Mouse (Mus musculus): Measurements from ENCODE around the gene Tmem44.
A peak's percentile ranks its signal among the peaks of the same experiment; 100 is the strongest.

Gene Tmem44

DNA sequence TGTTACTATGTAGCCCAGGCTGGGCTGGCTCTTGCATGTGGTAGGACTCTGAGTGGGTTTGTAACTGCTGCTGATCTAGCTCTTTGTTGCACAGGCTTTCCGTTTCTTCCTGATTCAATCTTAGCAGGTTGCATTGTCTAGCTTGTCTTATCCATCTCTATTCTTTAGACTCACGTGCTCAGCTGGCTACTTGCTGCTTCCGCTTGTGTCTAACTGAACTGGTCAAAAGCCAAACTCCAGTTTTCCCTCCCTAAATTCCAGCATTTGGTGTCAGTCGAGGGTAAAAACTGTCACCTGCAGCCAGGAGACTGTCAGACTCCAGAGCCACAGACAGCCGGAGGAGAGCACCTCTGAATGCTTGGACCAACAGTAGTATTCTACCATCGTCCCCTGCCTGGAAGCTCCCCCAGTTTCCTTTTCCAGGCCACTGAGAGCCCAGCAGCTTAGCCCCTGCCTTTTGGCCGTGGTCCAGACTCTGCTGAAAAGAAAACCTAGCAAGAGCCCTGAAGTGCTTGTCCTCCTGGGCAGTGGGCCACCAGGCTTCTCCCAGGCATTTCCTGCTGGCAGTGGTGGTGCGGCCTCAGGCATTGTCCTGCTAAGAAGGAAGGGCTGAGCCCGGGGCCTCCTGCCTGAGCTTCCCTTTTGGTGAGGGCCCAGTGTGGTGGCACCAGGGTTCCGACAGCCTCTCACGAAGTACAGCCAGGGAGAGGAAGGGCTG is 2.1 kb upstream of the Tmem44 start:
- peak; percentile 94 to 97 for DNase-seq

DNA sequence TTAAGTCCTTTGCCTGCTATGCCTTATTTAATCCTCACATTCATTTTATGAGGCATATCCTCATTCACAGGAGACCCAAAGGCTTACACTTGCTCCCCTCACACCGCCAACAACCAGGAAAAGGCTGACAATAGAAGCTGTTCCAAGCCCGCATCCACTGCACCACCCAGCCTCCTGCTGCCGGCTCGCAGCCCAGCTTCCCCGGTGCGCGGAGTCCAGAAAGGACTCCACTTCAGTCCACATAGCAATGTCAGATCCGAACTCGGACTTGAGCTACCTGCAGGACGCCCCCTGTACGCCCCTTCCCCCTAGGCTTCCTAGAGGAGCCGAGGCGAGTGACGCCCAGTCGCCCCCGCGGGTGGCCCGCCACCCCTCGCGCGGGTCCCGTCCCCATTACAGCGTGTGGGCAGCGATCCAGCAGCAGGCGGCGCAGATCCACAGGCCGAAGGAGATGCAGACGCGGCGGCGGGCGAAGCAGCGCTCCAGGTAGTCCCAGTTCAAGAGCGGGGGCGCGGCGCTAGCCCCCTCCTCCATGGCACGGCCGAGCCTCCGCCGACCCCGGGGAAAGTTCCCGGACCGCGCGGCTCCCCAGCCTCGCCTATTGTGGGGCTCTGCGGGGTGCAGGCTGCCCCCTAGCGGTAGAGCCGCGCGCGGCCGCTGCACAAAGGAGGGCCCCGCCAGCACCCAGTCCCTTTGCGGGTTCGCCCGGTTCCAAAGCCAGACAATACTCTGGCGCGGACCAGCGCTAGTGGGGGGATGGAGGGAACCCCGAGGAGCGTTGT is 485 bp downstream of the Tmem44 start:
- DNase-seq: peak; percentile 71 to 78

DNA sequence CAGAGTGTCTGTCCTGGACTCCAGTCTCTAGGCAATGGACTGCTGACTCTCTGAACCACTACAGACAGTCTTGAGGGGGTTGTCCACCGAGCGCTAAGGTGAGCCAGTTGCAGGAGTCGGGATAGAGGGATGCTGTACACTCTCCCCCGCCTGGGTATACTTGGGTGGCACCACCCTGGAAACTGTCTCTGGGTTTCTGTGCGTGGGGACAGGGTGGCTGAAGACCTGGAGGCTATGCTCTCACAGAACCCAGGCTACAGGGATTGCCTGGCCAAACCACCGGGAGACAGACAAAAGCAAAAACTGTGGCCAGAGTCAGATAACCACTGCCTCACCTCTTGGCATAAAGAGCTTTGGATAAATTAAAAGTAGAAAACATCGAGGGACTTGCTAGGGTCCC is 1.1 kb downstream of the Tmem44 start:
- DNase-seq: no peak

DNA sequence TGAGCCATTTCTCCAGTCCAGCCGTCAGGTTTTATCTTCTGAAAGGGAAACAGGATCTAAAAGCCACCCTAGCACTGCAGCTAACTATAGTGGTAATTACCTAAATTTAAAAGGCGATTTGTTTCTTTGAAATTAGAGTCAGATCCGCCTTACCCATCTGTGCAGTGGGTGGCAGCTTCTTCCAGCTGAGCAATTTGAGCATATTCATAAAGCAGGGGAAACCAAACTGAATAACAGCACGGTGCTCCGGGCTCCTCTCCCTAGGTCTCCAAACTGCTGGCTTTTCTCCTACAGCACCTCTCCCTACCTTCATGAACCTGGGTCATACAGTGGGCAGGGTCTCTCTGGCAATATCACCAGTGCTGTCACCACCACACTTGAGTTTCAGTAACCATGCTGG is 2.4 kb downstream of the Tmem44 start:
- no peak for DNase-seq

DNA sequence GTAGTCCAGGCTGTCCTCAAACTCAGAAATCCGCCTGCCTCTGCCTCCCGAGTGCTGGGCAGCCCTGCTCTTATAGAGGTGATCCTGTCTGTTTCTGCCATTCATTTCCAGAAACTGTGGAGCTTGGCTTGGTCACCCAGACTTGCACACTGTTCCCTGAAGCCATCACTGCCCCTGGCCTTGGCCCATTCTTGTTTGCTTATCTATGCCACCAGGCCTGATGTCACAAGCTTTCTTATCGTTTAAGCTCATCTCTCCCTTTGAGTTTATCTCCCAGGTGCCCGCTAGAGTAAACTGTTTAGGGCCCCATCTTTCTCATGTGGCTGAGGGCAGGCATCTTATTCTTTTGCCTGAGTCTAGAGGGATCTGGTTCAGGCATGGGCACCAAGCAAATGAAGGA is 5.9 kb downstream of the Tmem44 start:
- no peak for DNase-seq

DNA sequence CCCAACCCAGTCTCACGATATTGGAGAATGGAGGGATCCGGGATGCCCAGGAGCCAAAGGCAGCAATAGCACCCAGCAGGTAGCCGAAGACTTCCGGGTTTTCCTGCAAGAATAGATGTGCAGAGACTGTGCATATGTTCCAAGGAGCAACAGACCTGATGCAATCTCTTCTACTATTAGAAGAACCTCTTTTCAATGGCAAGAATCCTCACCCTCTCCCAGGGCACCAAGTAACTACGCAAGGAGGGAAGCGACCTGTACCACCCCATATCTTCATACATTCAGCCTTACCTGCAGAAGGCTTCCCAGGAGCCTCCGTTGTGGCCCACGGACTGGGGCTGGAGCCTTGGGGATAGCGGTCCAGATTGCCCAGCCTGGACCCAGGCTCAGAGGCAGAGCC is 7.3 kb downstream of the Tmem44 start:
- DNase-seq: no peak

DNA sequence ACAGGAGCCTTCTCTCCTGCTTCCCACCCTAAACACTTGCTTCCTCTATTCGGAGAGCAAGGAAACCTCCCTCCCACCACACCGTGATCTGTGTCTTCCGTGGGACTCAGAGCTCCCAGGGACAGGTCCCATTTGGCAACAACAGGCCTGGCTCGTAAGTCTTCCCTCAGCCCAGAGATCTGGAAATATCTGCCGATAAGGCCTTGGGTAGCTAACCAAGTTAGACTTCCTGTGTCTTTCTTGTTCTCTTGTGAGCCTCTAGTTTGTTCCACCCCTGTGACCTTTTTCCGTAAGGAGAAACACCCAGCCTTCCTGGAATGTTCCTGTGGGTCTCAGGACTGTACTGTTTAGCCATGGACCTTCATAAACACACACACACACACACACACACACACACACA is 7.8 kb downstream of the Tmem44 start:
- peak in 1 of 2 experiments; percentile 31 for DNase-seq

DNA sequence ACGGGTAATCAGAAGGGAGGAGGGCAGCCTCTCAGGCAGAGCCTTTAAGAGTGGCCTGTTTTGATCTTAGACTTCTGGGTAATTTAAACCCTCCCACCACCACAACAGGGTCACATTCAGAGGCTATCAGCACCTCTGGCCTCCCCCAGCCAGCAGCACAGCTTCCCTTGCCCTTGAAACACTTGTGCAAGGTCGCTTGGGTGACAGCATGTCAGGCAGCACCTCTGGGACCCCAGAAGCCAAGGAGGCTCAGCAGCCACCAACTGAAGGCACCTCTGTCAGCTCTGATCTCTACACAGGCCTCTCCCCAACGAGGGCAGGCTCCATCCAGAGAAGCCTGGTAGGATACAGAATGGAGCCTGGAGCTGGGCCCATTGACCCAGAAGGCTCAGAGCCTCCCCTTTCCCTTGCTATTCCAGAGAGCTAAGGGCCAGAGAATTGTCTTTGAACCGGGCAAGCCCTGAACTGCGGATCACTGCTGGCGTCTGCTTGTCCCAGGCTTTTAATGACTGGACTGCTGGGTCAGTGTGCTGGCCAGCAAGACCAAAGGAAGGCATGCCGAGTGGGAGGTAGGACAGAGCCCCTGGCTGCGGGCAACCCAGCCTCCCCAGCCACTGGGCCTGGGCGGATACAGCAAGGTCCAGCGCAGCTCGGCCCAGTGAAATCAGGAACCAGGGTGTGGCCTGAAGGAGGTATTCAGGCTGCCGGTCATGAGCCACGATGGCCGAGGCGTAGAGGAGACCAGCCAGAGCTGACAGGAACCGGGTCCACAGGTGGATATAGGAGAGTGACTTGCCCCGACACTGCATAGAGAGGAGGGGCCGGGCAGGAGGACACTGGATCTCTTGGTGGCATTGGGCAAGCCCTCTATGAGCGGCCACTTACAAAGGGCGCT is 10.3 kb downstream of the Tmem44 start:
- DNase-seq: no peak

DNA sequence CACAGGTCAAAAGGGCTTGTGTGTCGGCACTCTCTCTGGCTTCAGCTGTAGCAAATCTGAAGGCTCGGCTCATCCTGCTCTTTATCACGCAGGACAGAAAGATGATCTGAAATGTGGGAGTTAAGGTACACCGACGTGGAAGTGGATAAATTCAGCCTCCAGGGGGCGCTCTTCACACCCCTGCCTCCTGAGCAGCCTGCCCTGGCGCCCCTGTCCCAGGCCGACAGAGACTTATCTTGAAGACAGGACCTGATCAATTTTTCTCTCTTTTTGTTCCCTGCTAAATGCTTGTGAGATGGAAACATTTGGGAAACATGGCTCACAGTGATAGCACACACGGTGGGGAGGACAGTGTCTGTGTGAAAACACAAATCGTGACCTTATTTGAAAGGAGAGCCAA is 11.2 kb downstream of the Tmem44 start:
- DNase-seq: peak; percentile 36 to 54

DNA sequence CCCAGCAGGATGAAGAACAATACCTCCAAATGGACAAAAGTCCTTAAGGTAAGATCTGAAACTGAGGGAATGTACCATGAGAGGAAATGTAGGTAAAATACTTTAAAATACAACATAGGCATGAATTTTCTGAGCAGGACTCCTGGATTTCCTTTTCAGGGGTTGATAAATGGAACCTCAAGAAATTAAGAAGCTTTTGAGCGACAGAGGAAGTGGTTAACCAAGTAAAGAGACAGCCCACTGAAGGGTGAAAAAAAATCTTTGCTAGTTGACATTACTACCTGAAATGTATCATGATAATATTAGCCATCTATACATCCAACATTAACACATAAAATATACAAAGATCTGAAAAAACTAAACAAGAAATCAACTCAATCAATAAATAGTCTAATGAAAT is 15.6 kb downstream of the Tmem44 start:
- no peak for DNase-seq

DNA sequence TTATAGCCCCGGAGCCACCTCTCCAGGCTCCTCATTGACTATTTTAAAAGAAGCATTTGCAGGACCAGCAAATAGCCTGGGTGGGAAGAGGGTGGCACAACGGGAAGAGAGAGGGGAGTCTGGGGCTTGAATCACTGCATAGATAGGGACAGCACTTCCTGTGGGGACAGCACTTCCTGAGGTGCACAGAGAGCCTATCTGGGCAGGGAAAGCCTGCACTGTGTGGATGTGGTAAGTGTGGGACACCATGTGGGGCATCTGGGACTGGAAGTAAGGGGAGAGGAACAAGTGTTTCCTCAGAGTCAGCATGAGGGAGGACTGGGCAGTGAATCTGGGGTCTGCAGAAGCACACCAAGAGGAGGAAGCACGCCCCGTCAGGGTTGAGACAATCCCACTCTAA is 17.1 kb downstream of the Tmem44 start:
- DNase-seq: no peak

DNA sequence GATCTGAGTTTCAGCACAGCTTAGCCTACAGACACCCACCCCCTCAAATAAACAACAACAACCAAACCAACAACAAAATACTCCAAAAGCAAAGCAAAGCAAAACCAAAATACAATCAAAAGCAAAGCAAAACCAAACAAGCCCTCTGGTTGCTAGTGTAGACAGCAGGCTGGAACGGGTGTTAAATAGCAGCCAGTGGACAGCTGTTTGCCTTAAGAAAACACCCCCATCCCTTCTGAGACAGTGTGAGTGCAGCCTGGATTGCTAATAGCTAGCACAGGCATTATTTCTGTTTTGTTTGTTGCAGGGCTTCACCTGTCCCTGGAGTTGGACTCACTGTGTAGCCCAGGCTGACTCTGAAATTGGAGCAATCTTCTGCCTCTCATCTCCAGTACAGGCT is 17.7 kb downstream of the Tmem44 start:
- DNase-seq: no peak

DNA sequence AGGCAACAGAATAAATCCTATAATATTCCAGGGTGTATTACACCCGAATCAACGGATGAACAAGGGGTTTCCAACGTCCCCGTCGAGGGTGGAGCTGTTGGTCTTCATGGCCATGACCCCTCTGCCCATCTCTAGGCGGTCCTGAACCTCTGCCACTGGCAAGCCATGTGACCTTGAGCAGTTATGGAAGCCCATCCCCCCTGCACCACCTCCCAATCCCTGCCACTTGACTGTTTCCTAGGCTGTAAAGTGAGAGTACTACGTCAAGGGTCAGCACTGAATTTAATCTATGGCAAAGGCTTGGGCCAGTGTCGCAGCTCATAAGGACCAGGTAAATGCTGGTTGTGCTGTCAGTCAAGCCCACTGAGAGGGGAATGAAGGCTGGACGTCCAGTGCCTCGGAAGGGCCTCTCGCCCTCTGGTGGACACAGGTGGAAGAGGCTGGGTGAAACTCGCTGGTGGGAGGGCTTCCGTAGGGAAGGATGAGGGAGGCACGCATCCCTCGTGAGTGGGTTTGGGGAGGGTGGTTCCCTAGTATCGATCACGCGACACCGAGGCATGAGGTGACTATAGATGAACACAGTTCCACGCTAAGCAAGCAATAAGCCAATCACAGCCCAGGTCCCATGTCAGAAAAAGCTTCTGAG is 18.8 kb downstream of the Tmem44 start:
- peak in 1 of 2 experiments; percentile 60 for DNase-seq

DNA sequence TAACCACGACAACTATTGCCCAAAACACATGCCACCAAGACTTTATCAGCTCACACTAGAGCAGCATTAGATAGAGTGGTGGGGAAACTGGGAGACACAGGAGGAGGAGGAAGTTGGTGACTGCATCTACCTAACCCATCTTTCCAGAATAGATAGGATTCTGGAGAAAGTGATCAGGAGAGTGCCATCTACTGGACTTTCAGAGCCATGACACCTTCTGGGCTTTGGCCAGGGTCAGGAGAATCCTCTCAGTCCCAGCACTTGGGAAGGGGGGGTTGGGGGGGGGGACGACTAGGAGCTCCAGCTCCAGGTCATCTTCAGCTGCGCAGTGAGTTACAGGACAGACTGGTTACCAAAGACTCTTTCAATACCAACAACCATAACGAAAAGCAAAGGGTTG is 19.8 kb downstream of the Tmem44 start:
- no peak for DNase-seq

DNA sequence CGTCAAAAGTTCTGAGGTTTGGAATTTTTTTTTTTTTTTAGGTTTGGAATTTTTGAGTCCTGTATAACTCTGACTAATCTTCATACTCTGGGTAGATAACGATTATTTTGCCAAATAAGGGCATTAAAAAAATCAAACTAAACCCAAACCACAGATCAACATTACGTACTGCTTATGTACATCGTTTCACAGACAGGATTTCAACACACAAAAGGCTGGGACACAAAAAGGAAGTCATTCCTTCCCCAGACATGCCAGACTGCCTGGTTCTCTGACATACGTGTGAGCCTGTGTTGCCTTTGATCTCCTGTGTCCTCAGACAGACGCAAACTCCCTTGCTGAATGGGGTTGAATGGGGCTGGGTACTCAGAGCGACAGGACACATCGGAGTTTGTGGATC is 22.3 kb downstream of the Tmem44 start:
- no peak for DNase-seq

DNA sequence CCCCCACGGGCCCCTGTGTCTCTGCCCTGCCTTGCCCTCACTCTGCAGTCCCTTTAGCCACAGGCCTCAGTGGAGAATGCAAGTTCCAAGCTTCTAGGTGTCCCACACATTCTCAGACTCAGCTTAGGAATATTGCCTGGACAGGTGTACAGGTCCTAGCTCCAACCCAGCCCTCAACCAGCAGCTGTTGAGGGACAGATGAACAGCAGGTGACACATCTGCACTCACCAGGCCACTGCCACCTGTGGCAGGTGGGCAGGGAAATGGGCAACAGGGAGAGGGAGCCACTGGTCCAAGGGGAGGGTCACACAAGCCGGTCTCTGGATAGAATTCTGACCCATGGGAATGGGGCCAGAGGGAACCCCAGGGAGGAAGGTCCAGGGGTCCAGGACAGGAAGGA is 22.8 kb downstream of the Tmem44 start:
- DNase-seq: no peak

DNA sequence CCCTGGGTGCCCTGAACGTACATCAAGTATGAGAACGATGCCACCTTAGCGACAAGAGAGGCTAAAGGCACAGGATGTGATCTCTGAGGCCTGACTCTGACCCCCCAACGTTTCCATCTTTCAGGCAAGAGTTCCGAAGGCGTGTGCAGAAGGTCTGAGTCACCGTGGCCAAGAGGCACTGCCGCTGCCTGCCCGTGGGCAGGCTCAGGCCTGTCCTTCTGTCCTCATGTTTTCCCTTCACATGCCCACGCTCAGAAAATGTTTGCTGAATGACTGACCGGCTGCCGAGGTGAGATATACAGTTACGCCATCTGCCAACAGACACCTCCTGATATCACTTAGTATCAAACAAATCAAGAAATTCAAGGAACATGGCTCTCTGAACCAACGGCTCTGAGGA is 24.9 kb downstream of the Tmem44 start:
- no peak for DNase-seq

DNA sequence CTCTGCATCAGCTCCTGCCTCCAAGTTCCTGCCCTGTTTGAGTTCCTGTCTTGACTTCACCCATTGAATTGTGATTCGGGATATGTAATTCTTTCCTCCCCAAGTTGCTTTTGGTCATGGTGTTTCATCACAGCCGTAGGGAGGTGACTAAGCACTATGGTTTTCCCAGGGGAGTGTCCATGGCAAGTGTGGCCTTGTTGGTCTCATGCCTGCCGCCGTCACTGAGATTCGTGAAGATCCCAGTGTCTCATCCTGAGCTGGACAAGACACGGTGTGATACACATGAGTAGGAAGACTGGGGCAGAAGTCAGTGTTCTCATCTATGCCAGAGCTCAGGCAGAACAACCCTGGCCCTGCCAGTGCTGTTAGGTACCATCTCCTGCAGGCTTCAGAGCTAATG is 26.2 kb downstream of the Tmem44 start:
- DNase-seq: no peak

DNA sequence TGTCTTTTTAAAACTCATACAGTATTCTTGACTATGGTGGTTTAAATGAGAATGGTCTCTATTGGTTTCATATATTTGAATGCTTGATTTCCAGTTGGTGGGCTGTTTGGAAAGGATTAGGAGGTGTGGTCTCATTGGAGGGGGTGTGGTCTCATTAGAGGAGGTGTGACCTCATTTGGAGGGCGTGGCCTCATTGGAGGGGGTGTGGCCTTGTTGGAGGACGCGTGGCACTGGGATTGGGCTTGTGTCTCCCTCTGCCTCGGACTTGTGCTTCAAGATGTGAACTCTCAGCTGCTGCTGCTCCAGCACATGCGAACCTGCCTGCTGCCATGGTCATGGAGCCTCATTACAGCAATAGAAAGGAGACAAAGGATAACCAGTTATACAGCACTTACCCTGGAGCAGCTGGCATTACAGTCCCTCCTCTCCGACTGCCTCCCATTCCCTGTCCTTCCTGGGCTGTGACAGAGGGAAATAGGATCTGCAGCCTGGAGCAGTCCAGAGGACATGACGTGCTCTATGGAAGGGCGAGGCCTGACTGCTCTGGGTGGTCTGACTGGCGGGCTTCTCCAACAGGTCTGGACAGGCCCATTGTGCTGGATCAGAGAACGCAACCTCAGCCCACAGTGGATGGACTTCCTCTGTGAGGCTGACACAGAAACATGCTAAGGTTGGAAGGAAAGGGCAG is 28.2 kb downstream of the Tmem44 start:
- no peak for DNase-seq

DNA sequence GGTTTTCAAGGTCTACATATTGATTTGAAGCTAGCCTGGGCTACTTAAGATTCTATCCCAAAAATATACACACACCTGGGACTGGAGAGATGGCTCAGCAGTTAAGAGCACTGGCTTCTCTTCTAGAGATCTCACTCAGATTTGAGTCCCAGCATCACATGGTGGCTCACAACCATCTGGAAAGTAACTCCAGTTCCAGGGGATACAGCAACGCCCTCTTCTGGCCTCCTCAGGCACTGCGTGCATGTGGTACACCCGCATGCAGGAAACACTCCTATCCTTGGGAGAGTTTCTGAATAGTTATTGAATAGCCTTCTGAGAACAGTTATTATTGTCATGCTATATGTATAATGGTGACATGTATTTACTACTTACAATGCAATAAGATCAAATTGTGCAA is 29.5 kb downstream of the Tmem44 start:
- DNase-seq: no peak

DNA sequence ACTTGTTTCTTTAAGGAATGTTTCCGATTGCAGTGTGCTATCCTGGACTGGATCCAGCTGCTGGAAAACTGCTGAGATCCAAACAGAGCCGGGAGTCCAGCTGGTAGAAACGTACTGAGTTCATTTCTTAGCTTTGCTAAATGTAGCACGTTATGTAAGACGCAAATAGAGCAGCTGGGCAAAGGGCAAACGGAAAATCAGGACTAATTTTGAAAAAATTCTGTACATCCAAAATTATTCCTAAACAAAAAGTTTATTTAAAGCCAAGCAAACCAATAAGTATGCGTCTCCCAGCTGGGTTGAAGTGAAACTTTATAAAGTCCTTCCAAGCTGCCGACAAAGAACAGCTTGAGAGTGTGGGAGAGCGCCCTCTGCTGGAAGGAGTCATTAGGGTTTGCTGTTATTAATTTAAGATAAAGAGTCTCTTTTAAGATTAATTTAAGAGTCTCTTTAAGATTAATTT is 30.2 kb downstream of the Tmem44 start:
- DNase-seq: peak; percentile 70 to 76

DNA sequence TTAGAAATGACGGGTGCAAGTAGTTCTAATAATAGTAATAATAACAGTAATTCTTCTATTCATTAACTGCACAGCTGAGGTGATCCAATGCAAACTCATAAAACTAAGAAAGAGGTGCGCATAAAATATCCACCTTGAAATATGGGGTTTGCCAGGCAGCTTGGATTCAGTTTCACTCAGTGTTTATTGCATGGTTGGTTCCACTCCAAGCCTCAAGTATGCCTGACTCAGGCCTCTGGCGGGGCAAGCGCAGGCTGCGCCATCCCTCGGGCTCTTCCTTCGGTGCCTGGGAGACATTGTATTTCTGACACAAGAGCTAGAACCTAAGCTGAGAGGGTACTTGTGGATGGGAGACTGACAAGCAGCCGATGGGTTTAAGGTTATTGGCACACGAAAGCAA is 32.0 kb downstream of the Tmem44 start:
- DNase-seq: peak in 1 of 2 experiments; percentile 65

Data from lung, adult 18-20 months (tissue).